Mouse (Mus musculus): ENCODE results near the gene Cpeb4.

DNA sequence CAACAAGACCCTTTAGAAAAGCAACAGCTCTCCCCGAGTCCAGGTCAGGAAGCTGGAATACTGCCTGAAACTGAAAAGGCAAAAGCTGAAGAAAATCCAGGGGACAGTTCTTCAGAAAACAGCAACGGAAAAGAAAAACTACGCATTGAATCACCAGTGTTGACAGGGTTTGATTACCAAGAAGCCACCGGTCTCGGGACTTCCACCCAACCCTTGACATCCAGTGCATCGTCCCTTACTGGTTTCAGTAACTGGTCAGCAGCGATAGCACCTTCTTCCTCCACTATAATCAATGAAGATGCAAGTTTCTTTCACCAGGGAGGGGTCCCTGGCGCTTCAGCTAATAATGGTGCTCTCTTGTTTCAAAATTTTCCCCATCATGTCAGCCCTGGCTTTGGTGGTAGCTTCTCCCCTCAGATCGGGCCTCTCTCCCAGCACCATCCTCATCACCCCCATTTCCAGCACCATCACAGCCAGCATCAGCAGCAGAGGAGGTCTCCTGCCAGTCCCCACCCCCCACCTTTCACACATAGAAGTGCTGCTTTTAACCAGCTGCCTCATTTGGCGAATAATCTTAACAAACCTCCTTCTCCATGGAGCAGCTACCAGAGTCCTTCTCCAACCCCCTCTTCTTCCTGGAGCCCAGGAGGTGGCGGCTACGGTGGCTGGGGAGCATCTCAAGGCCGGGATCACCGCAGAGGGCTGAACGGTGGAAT, 693 bp downstream of the Cpeb4 start:
- TF ChIP-seq CTCF (IDR thresholded peaks at IDR 0.05; ENCODE audit: control insufficient read depth, insufficient read depth, insufficient read length), result no peak
- no peak for TF ChIP-seq CEBPB (IDR thresholded peaks at IDR 0.05; ENCODE audit: low read depth)
- no peak for TF ChIP-seq MAX (IDR thresholded peaks at IDR 0.05)
- no peak for TF ChIP-seq FOSL1 (IDR thresholded peaks at IDR 0.05; ENCODE audit: insufficient read depth, low read length, poor library complexity, severe bottlenecking)
- TF ChIP-seq MYOG (IDR thresholded peaks at IDR 0.05; ENCODE audit: control insufficient read depth, extremely low read depth, insufficient read length), result no peak
